Mouse (Mus musculus) layer of hippocampus, adult 8-10 months (tissue): ENCODE data around the gene Sp140. TPM values are rescaled to one million over a fixed set of nuclear protein-coding genes. Genes with fewer than 3 reads are reported as not detected.
"Not testable (repeated sequence)": the region's sequence is repeated elsewhere in the genome, so short reads cannot be mapped to it uniquely, and the experiment has no call there.

Experiments
- DNase-seq, 2 experiments: peaks; one replicate each; pipeline ENCODE4 v3.0.0; 2022; ENCODE audit warnings: low spot score in 2 of 2
- total RNA-seq, 4 experiments: library from RNA; stranded (reverse); gene quantifications; 2 replicates each; pipeline ENCODE4 v1.2.4; 2022

Gene Sp140
- total RNA-seq, 4 experiments from 2014 or later: 0.26 to 4.3 (median 2.7) TPM

DNA sequence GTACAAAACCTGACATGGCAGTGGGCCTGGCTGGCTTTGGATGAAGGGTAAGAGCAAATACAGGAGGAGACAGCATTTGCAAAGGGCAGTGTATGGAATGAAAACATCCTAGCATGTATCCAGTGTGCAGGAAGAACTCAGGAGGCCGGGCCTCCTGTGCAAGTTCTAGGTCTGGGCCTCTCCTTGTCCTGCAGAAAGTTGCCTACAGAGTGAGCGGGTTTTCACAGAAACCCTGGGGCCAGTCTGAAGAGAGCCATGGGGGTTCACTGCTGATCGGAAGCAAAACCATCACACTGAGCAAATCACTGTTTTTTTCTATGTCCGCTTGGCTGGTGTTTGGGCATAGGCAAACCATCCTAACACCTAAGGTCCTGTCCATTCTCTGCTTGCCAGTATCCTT is 38.0 kb downstream of the Sp140 start:
- DNase-seq: not testable (repeated sequence)

DNA sequence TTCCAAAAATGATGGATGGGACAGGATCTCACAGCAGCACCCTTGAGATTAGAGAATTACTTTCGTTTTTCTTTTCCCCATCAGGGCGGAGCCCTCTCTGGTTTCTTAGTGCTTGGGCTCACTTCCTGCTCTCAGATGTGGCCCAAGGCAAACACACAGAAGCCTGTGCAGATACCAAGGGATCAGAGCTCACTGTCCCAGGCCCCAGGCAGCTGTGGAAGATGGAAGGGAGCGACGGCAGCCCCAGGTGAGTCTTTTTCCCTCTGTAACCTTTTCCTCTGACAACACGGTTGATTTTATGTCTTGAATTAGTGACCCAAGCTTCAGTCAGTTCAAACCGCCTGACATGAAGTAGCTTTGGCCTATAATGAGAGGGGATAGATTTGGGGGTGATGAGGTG is 49.7 kb downstream of the Sp140 start, which contains the start of gene Sp100:
Sp100 (plus strand) TSS at position 108 of the 400 bp plus-strand sequence.
- DNase-seq: not testable (repeated sequence)

DNA sequence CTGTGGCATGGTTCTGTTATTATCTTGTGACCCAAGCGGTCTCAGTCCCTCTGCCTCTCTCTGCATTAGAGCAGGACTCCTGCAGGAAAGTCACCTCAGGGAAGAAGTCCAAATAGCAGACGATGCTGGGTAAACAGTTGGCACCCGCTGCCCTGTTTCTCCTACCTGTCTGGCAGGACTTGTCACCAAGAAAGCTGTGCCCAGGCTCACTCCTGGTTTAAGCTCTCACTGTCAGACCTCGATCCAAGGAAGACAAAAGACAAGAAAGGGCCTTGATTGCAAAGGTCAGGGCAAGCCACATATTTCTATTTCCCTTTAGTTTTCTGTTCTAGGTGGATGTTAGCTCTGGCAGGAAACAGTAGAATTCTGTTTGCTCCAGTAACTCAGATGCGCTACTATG is 50.3 kb downstream of the Sp140 start:
- not testable (repeated sequence) for DNase-seq

DNA sequence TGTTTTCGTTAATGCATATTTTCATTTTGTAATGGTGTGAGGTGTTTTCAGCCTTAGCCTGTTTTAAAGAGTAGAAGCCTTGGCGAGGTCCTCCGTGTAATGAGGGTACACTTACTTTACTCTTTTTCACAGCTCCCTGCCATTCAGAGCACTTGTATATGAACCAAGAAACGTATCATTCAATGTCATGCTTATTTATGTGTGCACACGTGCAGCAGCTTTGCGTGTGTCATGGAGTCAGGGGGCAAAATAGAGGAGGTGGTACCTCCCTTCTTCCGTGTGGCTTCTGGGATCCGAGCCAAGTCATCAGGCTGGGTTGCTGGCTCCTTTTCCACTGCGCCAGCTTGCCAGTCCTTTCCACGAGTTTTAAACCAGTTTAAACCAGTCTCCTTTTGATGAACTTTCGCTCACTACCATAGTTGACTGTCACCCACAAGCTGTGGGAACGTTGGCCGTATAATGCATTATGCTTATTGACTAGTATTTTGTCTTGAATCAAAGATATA is 51.6 kb downstream of the Sp140 start:
- DNase-seq: peak; percentile 7 to 25

DNA sequence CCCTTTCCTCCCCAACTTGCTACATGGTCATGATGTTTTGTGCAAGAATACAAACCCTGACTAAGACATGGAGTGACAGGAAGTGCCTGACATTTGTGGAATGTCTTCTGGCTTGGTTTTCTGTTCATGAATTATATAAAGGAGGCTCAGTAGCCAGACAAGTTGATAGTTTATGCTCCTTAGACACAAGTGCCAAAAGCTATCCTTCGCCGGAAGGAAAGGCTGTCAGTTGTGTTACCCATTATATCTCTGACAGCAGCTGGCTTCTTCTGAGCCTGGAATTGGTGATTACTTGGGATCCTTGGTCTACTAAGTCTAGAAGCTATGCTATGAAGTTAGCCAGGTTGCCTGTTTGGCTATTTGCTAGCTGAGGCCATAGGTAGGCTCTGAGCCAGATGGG is 57.0 kb downstream of the Sp140 start:
- DNase-seq: not testable (repeated sequence)

DNA sequence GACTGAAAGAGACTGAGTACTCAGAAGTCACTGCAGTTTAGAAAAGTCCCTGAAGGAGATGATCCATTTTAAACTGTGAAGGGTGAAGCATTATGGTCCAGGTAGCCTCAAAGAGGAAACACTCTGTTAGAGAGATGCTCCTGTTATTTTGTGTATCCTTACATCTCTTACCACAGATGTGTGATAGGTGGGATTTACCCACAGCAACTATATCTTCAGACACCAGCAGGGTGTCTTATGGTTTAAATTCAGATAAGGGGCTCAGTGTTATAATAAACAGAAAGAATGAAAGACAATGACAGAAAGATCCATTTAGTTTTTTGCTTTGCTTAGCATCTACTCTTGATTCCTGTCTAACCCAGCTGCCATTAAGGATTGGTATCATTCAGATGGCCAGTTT is 64.1 kb downstream of the Sp140 start:
- DNase-seq: no peak

- no peak for DNase-seq
These were observed 80.0 kb downstream of the Sp140 start for GRCm38 (mm10) chr1:85680226-85680625.

DNA sequence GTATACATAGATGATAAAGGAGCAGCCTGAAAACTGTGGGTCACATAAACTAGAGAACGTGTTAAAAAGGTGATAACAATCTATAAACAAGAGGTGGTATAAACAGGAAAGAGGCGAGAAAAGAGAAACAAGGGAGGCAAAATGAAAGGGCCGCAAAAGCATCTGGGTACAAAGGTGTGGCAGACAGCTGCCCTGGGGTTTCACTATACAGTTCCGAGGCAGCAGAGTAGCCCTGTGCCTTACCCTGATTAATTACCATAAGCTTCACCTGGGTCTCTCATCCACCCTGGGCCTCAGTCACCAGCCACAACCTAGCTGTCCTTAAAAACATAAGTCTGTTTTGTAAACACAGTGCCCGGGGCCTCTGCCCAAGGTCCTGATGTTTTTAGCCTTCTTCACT is 86.5 kb downstream of the Sp140 start:
- no peak for DNase-seq

DNA sequence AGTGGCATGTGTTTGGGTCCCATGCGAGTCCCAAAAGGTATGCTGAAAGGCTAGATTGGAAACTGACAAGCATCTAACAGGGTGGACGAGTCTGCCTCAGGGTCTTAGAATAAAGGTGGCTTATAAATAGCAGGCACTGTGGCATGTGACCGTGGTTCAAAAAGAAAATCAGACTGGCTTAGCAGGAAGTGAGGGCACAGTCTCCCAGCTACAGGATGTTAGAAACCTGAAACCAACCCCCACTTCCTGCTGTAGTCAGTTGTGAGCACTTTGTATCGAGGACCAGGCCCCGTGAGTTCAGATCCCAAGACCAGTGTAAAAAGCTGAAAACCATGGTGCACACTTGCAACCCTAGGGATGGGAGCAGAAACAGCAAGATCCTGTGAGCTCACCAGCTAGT is 87.2 kb downstream of the Sp140 start:
- no peak for DNase-seq

DNA sequence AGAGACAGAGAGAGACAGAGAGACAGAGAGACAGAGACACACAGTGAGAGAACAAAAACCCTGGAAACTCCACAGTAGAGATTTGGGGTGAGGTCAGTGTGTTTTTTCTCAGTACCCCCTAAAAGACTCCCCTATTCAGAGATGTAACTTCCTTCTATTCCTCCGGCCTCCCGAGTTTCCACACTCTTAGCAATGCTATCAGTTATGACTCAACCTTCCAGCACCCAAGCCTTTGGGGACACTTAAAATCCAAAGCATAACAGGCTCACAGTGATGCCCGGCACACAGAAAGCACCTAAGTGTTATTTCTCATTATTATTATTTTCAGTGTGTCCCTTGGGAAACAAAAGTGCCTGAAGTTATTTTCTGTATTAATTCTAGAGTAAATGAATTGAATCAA is 90.4 kb downstream of the Sp140 start:
- no peak for DNase-seq

GRCm38 (mm10) chr1:85692281-85692680 is 92.1 kb downstream of the Sp140 start:
- no peak for DNase-seq

GRCm38 (mm10) chr1:85693280-85693679 is 93.1 kb downstream of the Sp140 start:
- no peak for DNase-seq

Other genes with a start within 250 kb of the Sp140 start
- not detected for gene G530012D18Rik, start 24.7 kb upstream of the Sp140 start, total RNA-seq
- gene Sp110, start 1.6 kb upstream of the Sp140 start, total RNA-seq: 1 to 10 TPM in 3 of 4 experiments, under 1 TPM in 1; 0.52 to 5.6 (median 3.4) TPM
- gene Sp100, start 49.6 kb downstream of the Sp140 start, total RNA-seq: 1 to 10 TPM; 3.4 to 7.1 (median 5.3) TPM
- 1 to 10 TPM in 2 of 4 experiments, under 1 TPM in 1, not detected in 1; 0.21 to 1.8 (median 1.5) TPM for gene A630001G21Rik, start 178.3 kb downstream of the Sp140 start, total RNA-seq
- 100 to 1,000 TPM; 128 to 143 (median 137) TPM for gene Cab39, start 193.1 kb downstream of the Sp140 start, total RNA-seq